Mouse (Mus musculus): Measurements from ENCODE around the gene Tbx4. TPM values are rescaled to one million over a fixed set of nuclear protein-coding genes. Genes with fewer than 3 reads are reported as not detected.

Gene Tbx4
- total RNA-seq, 4 experiments from 2014 or later, result 0.11 to 0.17 (median 0.14) TPM

GRCm38 (mm10) chr11:85850758-85851157, 35.5 kb upstream of the Tbx4 start:
- DNase-seq (ENCODE audit: low spot score in 2 of 2), result no peak

- no peak for DNase-seq (ENCODE audit: low spot score in 2 of 2)
Measured at GRCm38 (mm10) chr11:85857997-85858698, 28.1 kb upstream of the Tbx4 start.

GRCm38 (mm10) chr11:85864363-85864762, 21.9 kb upstream of the Tbx4 start:
- DNase-seq (ENCODE audit: low spot score in 2 of 2), result no peak

- DNase-seq (ENCODE audit: low spot score in 2 of 2), result no peak
Measured at GRCm38 (mm10) chr11:85876059-85876788, 10.0 kb upstream of the Tbx4 start.

GRCm38 (mm10) chr11:85884498-85884897, 1.7 kb upstream of the Tbx4 start:
- DNase-seq (ENCODE audit: low spot score in 2 of 2), result no peak

- DNase-seq (ENCODE audit: low spot score in 2 of 2), result no peak
Measured at GRCm38 (mm10) chr11:85886429-85886785, 185 bp downstream of the Tbx4 start.

- DNase-seq (ENCODE audit: low spot score in 2 of 2), result no peak
Measured at GRCm38 (mm10) chr11:85887273-85887672, 1.1 kb downstream of the Tbx4 start.

GRCm38 (mm10) chr11:85887801-85888450, 1.7 kb downstream of the Tbx4 start:
- no peak for DNase-seq (ENCODE audit: low spot score in 2 of 2)

GRCm38 (mm10) chr11:85888451-85888961, 2.3 kb downstream of the Tbx4 start:
- no peak for DNase-seq (ENCODE audit: low spot score in 2 of 2)

- no peak for DNase-seq (ENCODE audit: low spot score in 2 of 2)
Measured at GRCm38 (mm10) chr11:85889056-85889729, 3.0 kb downstream of the Tbx4 start.

- DNase-seq (ENCODE audit: low spot score in 2 of 2), result no peak
Measured at GRCm38 (mm10) chr11:85889730-85890562, 3.7 kb downstream of the Tbx4 start.

- DNase-seq (ENCODE audit: low spot score in 2 of 2), result no peak
Measured at GRCm38 (mm10) chr11:85890563-85890845, 4.3 kb downstream of the Tbx4 start.

GRCm38 (mm10) chr11:85891010-85891691, 4.9 kb downstream of the Tbx4 start:
- DNase-seq (ENCODE audit: low spot score in 2 of 2), result no peak

GRCm38 (mm10) chr11:85891692-85892040, 5.4 kb downstream of the Tbx4 start:
- DNase-seq (ENCODE audit: low spot score in 2 of 2), result no peak

GRCm38 (mm10) chr11:85892771-85893170, 6.5 kb downstream of the Tbx4 start:
- DNase-seq (ENCODE audit: low spot score in 2 of 2), result no peak

GRCm38 (mm10) chr11:85893400-85894135, 7.3 kb downstream of the Tbx4 start:
- no peak for DNase-seq (ENCODE audit: low spot score in 2 of 2)

GRCm38 (mm10) chr11:85894136-85894530, 7.9 kb downstream of the Tbx4 start:
- no peak for DNase-seq (ENCODE audit: low spot score in 2 of 2)

- no peak for DNase-seq (ENCODE audit: low spot score in 2 of 2)
Measured at GRCm38 (mm10) chr11:85894731-85895545, 8.7 kb downstream of the Tbx4 start.

Measured in layer of hippocampus, adult 8-10 months (tissue).